Comparison of ENCODE assay signal across 7 mouse cellular contexts in the genomic region with DNA sequence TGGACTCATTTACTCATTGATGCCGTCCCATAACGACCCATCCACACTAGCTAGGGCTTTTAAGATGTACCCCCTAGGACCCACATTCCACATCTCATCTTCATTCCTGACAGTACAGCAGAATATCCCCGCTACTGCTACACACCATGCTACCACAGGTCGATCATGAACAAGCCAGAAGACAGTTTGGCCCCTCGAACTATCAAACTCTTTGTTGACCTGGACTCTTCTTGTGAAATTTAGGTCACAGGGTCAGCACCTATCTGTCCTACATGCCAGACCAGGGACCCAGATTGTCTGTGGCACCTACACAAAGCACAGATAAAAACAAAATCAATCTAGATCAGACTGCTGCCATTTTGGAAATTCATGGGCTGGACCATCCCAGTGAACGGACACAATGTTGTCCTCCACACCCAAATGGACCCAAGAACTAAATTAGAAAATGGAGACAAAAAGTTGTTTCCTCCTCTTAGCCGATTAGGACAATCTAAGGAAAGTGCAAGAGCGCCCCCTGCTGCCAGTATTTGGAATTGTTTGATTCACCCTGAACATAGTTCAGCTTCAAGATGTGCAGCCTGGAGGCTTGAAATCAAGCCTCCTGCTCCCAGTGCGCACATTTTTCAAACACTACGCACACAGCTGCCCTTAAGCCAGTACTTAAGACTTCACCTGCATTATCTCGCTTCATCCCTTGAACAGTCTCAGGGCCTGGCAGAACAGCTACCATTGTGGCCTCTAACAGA.
A peak's percentile ranks its signal among the peaks of the same experiment; 100 is the strongest.
DNase-seq lines count a peak whose midpoint lies in the region; ATAC-seq lines count a peak whose summit lies in the region.

No protein-coding gene starts in this region.

- H3K36me3 ChIP-seq in limb, embryonic 12.5 days: no peaks in the 10 kb centered on the region
- H3K36me3 ChIP-seq in midbrain, embryonic 16.5 days (ENCODE audit: control insufficient read depth, insufficient read depth, low read length): no peaks in the 10 kb centered on the region

- no peaks in the 10 kb centered on the region for H3K9me3 ChIP-seq in limb, embryonic 12.5 days
- H3K9me3 ChIP-seq in midbrain, embryonic 16.5 days (replicated peaks; ENCODE audit: control insufficient read depth, low read length, poor library complexity, severe bottlenecking): no peaks in the 10 kb centered on the region

- no peaks in the 10 kb centered on the region; the same call in 1 of the 2 replicates for H3K27me3 ChIP-seq in limb, embryonic 12.5 days
- no peaks in the 10 kb centered on the region; the same call in none of the 2 replicates for H3K27me3 ChIP-seq in midbrain, embryonic 16.5 days (ENCODE audit: control insufficient read depth, insufficient read depth, low read depth, low read length)

- H3K4me2 ChIP-seq in limb, embryonic 12.5 days: no peak overlapping the region
- H3K4me2 ChIP-seq in midbrain, embryonic 16.5 days (ENCODE audit: low read length): no peak overlapping the region

- 38% methylated on average over 11 of the region's 11 CpGs for WGBS in limb, embryonic 12.5 days
- WGBS in midbrain, embryonic 16.5 days: 42% methylated on average over 11 of the region's 11 CpGs

- 0 out of 2 replicates have a peak, but pooled peaks have one; percentile 13 for ATAC-seq in granulocyte monocyte progenitor cell, adult 5-6 weeks (replicated peaks; ENCODE audit: poor library complexity, severe bottlenecking)
- peak; percentile 59; the same call in 1 of the 2 replicates for ATAC-seq in limb, embryonic 12.5 days (ENCODE audit: insufficient number of reproducible peaks, insufficient read depth, low FRiP score, low TSS enrichment, low read depth)
- ATAC-seq in midbrain, embryonic 16.5 days: peak; percentile 65

- peak; percentile 92 for DNase-seq in adrenal gland, postnatal 10 days
- peak; percentile 63 for DNase-seq in embryo, embryonic 11.5 days (ENCODE audit: low read depth, low spot score)
- peak; percentile 76 for DNase-seq in kidney, adult 9 months
- peak; percentile 54 to 75 for DNase-seq in spleen, postnatal 36 days (ENCODE audit: low spot score in 2 of 2)

- no peak overlapping the region for H3K27ac ChIP-seq in limb, embryonic 12.5 days
- no peak overlapping the region for H3K27ac ChIP-seq in midbrain, embryonic 16.5 days (ENCODE audit: low read length)

- peaks cover 7% of the 10 kb centered on the region for H3K4me1 ChIP-seq in limb, embryonic 12.5 days (replicated peaks)
- no peaks in the 10 kb centered on the region; the same call in 1 of the 2 replicates for H3K4me1 ChIP-seq in midbrain, embryonic 16.5 days (ENCODE audit: control insufficient read depth, insufficient read depth, low read length)

- no peak overlapping the region for H3K4me3 ChIP-seq in limb, embryonic 12.5 days (replicated peaks)
- H3K4me3 ChIP-seq in midbrain, embryonic 16.5 days (ENCODE audit: low read depth, low read length): no peak overlapping the region

- H3K9ac ChIP-seq in limb, embryonic 12.5 days (replicated peaks): no peak overlapping the region
- no peak overlapping the region for H3K9ac ChIP-seq in midbrain, embryonic 16.5 days (ENCODE audit: low read depth, low read length)

Comparison
In these comparisons a context has a peak if more than half of its experiments do, and no peak if none do; other contexts are left out.
1. ATAC-seq: peak in every context shown above with its lines; median percentile 65 in midbrain, embryonic 16.5 days; 59 in limb, embryonic 12.5 days; 13 in granulocyte monocyte progenitor cell, adult 5-6 weeks.